Mouse (Mus musculus): ENCODE results near the gene Gm17304. TPM values are rescaled to one million over a fixed set of nuclear protein-coding genes. Genes with fewer than 3 reads are reported as not detected.

The Gm17304 gene
- not detected in 2 replicates for polyA plus RNA-seq (2012; rRNA removed)

- no peak for DNase-seq (ENCODE audit: low spot score)
Observed at GRCm38 (mm10) chr5:106608798-106609197, at the start of gene Gm17304. Gene Gm17304, plus strand, starts transcription at chr5:106609098.

GRCm38 (mm10) chr5:106560631-106561498 lies 48.0 kb upstream of the Gm17304 start:
- DNase-seq (ENCODE audit: low spot score) = no peak

DNA sequence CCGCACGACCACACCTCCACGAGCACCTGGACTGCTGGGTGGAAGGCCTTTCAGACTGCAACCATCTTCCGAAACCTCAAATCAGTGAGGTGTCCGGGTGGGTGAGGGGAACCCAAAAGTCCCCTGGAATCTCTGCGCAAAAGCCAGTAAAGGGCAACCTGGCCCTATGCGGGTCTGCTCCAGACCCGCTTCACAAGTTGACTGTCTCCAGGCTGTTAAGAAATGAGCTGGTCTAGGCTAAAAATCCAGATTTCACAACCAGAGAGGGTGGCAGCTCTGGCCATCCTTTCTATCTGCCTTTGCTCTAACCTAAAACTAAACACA lies 47.4 kb upstream of the Gm17304 start:
- DNase-seq (ENCODE audit: low spot score) = no peak

DNA sequence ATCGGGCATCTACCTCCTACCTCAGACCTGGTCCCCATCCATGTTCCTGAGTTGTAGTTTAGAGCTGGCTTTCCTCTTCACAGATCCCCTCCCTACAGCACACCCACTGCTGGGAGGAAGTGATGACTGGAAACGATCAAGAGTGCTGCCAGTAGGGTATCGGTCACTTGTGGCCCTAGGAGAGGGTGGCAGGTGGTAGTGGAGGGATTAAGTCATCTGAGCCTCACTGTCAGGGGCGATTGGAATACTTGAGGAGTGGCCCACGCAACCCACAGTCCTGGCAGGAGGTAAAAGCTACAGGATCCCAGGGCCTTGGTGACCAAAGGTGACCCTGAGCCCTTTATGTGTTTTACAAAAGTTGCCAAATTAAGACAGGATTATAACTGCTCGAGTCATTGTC lies 42.9 kb upstream of the Gm17304 start:
- DNase-seq (ENCODE audit: low spot score) = no peak

- DNase-seq (ENCODE audit: low spot score) = no peak
Observed at GRCm38 (mm10) chr5:106573742-106574559, 34.9 kb upstream of the Gm17304 start.

GRCm38 (mm10) chr5:106574560-106574946 lies 34.3 kb upstream of the Gm17304 start:
- DNase-seq (ENCODE audit: low spot score) = peak; percentile 81

GRCm38 (mm10) chr5:106575098-106575497 lies 33.8 kb upstream of the Gm17304 start:
- DNase-seq (ENCODE audit: low spot score) = no peak

GRCm38 (mm10) chr5:106577237-106577888 lies 31.5 kb upstream of the Gm17304 start:
- no peak for DNase-seq (ENCODE audit: low spot score)

- no peak for DNase-seq (ENCODE audit: low spot score)
Observed at GRCm38 (mm10) chr5:106580943-106581342, 28.0 kb upstream of the Gm17304 start.

GRCm38 (mm10) chr5:106589006-106589405 lies 19.9 kb upstream of the Gm17304 start:
- no peak for DNase-seq (ENCODE audit: low spot score)

- no peak for DNase-seq (ENCODE audit: low spot score)
Observed at GRCm38 (mm10) chr5:106589670-106590069, 19.2 kb upstream of the Gm17304 start.

DNA sequence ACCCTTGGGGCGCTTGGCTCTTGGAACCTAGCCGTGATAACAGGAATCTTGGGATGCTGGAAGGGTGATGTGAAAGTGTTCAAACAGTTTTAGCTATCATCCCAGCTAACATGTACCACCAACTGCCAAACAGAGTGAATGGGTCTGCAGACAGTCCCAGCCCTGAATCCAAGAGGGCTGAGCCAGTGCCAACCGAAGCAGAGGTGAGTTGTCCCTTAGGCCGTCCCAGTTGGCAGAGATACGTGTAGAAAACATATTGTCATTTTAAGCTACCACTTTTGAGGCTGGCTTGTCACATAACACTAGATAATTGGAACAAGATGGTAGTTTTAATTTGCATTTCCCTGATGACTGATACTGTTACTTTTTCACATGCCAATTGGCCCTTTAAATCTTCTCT lies 18.2 kb upstream of the Gm17304 start:
- DNase-seq (ENCODE audit: low spot score) = no peak

GRCm38 (mm10) chr5:106594388-106594787 lies 14.5 kb upstream of the Gm17304 start:
- no peak for DNase-seq (ENCODE audit: low spot score)

DNA sequence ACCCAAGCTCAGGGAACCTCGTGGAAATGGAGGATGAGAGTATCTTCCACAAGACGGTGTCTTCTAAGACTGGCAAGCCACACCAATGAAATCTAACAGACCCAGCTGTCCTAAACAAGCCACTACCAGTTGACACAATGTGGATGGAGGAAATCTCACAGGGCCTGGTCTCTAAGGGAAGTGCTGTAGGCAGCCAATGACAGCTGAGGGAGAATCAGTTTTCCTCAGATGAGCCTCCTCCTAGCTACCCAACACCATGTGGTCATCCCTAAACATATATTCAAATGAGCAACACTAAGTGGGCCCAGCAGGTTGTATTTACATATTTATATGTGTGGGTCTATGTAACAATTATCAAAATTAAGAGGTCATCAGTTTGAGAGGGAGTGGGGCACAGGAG lies 11.4 kb upstream of the Gm17304 start:
- no peak for DNase-seq (ENCODE audit: low spot score)

GRCm38 (mm10) chr5:106599482-106599881 lies 9.4 kb upstream of the Gm17304 start:
- no peak for DNase-seq (ENCODE audit: low spot score)

DNA sequence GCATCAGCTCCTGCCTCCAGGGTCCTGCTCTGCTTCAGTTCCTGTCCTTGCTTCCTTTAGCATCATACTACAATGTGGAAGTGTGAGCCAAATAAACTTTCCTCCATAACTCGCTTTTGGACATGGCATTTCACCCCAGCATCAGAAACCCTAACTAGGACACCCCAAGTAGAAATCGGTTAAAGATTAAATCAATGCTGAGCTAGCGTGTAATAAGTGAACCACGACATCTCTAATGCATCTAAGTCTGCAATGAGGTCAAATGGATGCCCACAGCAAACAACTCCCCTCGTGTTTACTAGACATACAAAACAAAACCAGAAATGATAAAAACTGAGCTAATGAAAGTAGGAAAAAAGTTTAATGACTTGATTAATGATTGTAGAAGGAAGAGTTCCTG lies 4.5 kb upstream of the Gm17304 start:
- DNase-seq (ENCODE audit: low spot score) = no peak

- DNase-seq (ENCODE audit: low spot score) = no peak
Observed at GRCm38 (mm10) chr5:106605096-106605495, 3.8 kb upstream of the Gm17304 start.

DNA sequence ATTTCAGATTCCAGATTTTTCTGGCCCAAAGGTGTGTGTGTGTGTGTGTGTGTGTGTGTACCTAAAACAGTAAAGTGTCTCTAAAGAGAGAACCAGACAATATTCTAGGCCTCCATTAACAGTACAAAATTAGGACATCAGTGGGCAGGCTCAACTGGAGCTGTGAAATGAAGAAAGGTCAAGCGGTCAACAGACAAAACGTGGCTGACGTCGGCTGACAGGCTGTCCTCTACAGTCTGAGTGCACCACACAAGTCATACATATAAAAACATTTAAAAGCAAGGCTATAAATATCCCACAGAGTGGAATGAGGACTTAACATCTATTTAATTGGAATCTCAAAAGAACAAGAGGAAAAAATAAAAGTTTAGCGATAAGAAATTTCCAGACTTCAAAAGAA lies 1.8 kb upstream of the Gm17304 start:
- DNase-seq (ENCODE audit: low spot score) = no peak

- no peak for DNase-seq (ENCODE audit: low spot score)
Observed at GRCm38 (mm10) chr5:106612151-106612550, 3.3 kb downstream of the Gm17304 start.

DNA sequence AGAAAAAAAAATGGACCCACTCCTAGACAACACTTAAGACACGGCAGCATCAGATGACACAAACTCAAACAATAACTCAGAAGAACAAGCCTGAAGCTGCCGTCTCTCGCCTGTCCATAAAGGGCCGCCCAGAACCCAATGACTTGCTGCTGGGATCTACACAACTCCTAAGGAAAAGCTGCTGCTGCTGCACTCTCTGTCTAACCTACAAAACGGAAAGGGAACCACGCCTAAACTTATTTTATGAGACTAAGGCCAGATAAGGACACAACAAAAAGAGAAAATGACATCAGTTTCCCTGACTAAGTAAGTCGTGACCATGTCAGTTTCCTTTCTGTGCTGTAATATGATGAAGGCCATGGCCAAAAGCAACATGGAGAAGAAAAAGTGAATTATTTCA lies 5.7 kb downstream of the Gm17304 start:
- DNase-seq (ENCODE audit: low spot score) = no peak

DNA sequence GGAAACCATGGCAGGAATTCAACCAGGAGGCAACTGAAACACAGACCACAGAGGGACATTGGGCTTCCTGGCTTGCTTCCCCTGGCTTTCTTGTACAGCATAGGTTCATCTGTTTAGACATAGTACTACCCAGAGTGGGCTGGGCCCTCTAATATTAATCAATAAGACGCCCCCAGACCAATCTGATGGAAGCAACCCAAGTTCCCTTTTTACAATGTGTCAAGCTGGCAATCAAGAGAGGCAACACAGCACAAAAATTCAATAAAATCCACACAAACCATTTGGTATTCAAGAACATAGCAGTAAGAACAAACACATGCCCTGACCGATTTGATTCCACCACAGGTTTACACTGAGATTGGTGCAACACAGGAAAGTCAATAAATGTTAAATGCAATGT lies 6.1 kb downstream of the Gm17304 start:
- DNase-seq (ENCODE audit: low spot score) = no peak

DNA sequence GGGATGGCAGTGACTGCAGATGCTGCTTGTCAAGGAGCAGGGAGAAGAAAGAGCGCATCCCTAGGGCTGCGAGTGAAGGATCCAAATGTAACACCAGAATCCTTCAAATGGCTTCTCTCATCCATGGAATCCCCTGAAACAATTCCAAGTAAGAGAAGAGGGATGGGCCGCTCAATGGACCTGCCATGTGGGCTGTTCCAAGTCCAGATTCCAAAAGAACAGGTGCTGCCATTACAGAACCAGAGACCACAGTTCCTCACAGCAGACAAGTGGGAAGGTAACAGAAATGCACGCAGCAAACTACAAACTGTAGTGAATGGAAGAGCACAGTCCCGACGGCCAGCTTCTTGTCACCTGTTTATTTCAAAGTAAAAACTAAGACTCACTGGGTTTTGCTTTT lies 11.5 kb downstream of the Gm17304 start:
- DNase-seq (ENCODE audit: low spot score) = no peak

DNA sequence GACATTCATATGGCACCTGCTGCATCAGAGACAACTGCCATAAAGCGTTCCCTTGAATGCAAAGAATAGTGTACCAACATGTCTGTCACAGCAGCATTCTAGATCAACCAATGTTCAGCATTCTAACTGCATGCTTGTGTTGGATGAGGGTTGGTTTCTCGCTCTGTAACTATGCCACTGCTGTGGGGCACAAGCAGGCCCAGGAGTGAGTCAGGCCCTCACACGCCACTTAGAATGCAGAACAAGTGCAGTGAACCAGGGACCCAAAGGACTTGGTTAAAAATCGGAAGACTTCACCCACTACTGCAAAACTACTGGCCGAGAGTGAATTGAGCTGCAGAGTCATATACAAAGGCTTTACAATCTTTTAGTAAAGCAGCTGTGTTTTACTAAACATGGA lies 13.3 kb downstream of the Gm17304 start:
- no peak for DNase-seq (ENCODE audit: low spot score)
